Mouse (Mus musculus): ENCODE measurements at regions not wholly inside any gene's neighbourhood (a gene's known extent, or its start where the extent isn't known, plus 50 kb on each side); places are given as distances from the start of the nearest gene placed in this dataset.

- 69% methylated on average over 9 of the region's 9 CpGs for WGBS (ENCODE audit: insufficient replicate concordance)
- Histone ChIP-seq H3K4me3 (ENCODE audit: low read depth, low read length) (no peak overlapping the region), H3K4me2 (ENCODE audit: low read depth, low read length) (no peak overlapping the region), H3K27me3 (ENCODE audit: control insufficient read depth, insufficient read depth, low read depth, low read length) (no peaks in the 10 kb centered on the region), H3K9ac (ENCODE audit: low read depth, low read length) (no peak overlapping the region), H3K36me3 (ENCODE audit: control insufficient read depth, insufficient read depth) (no peaks in the 10 kb centered on the region), H3K27ac (ENCODE audit: low read length) (no peak overlapping the region), H3K4me1 (ENCODE audit: control insufficient read depth, low read depth, low read length) (no peaks in the 10 kb centered on the region), H3K9me3 (replicated peaks; ENCODE audit: control insufficient read depth, low read length) (no peaks in the 10 kb centered on the region)
- no peak for ATAC-seq (ENCODE audit: low read depth)
Measured at GRCm38 (mm10) chr16:93048418-93048932, 222.5 kb upstream of the Runx1 start.

- Histone ChIP-seq H3K27me3 (ENCODE audit: control insufficient read depth, insufficient read depth, low read depth, low read length) (no peaks in the 10 kb centered on the region), H3K36me3 (ENCODE audit: control insufficient read depth, insufficient read depth) (no peaks in the 10 kb centered on the region), H3K27ac (ENCODE audit: low read length) (no peak overlapping the region), H3K4me1 (ENCODE audit: control insufficient read depth, low read depth, low read length) (no peaks in the 10 kb centered on the region), H3K9me3 (replicated peaks; ENCODE audit: control insufficient read depth, low read length) (no peaks in the 10 kb centered on the region), H3K4me3 (ENCODE audit: low read depth, low read length) (no peak overlapping the region), H3K4me2 (ENCODE audit: low read depth, low read length) (no peak overlapping the region), H3K9ac (ENCODE audit: low read depth, low read length) (no peak overlapping the region)
- no peak for ATAC-seq (ENCODE audit: low read depth)
- WGBS (ENCODE audit: insufficient replicate concordance), result 50% methylated on average over 1 of the region's 1 CpGs
Measured at GRCm38 (mm10) chr16:93047594-93047993, 221.6 kb upstream of the Runx1 start.

GRCm38 (mm10) chr16:93046221-93046620 is 220.3 kb upstream of the Runx1 start:
- no peak overlapping the region for H3K4me2 ChIP-seq (ENCODE audit: low read depth, low read length)
- no peaks in the 10 kb centered on the region for H3K4me1 ChIP-seq (ENCODE audit: control insufficient read depth, low read depth, low read length)
- 62% methylated on average over 3 of the region's 3 CpGs for WGBS (ENCODE audit: insufficient replicate concordance)
- no peaks in the 10 kb centered on the region for H3K36me3 ChIP-seq (ENCODE audit: control insufficient read depth, insufficient read depth)
- no peak overlapping the region for H3K27ac ChIP-seq (ENCODE audit: low read length)
- H3K9ac ChIP-seq (ENCODE audit: low read depth, low read length), result no peak overlapping the region
- no peaks in the 10 kb centered on the region for H3K9me3 ChIP-seq (replicated peaks; ENCODE audit: control insufficient read depth, low read length)
- H3K27me3 ChIP-seq (ENCODE audit: control insufficient read depth, insufficient read depth, low read depth, low read length), result no peaks in the 10 kb centered on the region
- ATAC-seq (ENCODE audit: low read depth), result no peak
- H3K4me3 ChIP-seq (ENCODE audit: low read depth, low read length), result no peak overlapping the region

- no peaks in the 10 kb centered on the region for H3K4me1 ChIP-seq (ENCODE audit: control insufficient read depth, low read depth, low read length)
- H3K4me3 ChIP-seq (ENCODE audit: low read depth, low read length), result no peak overlapping the region
- no peaks in the 10 kb centered on the region for H3K27me3 ChIP-seq (ENCODE audit: control insufficient read depth, insufficient read depth, low read depth, low read length)
- H3K36me3 ChIP-seq (ENCODE audit: control insufficient read depth, insufficient read depth), result no peaks in the 10 kb centered on the region
- H3K9me3 ChIP-seq (replicated peaks; ENCODE audit: control insufficient read depth, low read length), result no peaks in the 10 kb centered on the region
- 61% methylated on average over 9 of the region's 9 CpGs for WGBS (ENCODE audit: insufficient replicate concordance)
- H3K9ac ChIP-seq (ENCODE audit: low read depth, low read length), result no peak overlapping the region
- H3K4me2 ChIP-seq (ENCODE audit: low read depth, low read length), result no peak overlapping the region
- no peak overlapping the region for H3K27ac ChIP-seq (ENCODE audit: low read length)
- ATAC-seq (ENCODE audit: low read depth), result no peak
Measured at GRCm38 (mm10) chr16:93043355-93043754, 217.4 kb upstream of the Runx1 start.

- Histone ChIP-seq H3K9me3 (replicated peaks; ENCODE audit: control insufficient read depth, low read length) (no peaks in the 10 kb centered on the region), H3K36me3 (ENCODE audit: control insufficient read depth, insufficient read depth) (no peaks in the 10 kb centered on the region), H3K4me2 (ENCODE audit: low read depth, low read length) (no peak overlapping the region), H3K27ac (ENCODE audit: low read length) (no peak overlapping the region), H3K4me1 (ENCODE audit: control insufficient read depth, low read depth, low read length) (no peaks in the 10 kb centered on the region), H3K9ac (ENCODE audit: low read depth, low read length) (no peak overlapping the region), H3K4me3 (ENCODE audit: low read depth, low read length) (no peak overlapping the region), H3K27me3 (ENCODE audit: control insufficient read depth, insufficient read depth, low read depth, low read length) (no peaks in the 10 kb centered on the region)
- 70% methylated on average over 6 of the region's 6 CpGs for whole genome bisulfite sequencing (ENCODE audit: insufficient replicate concordance)
- ATAC-seq (ENCODE audit: low read depth), result no peak
Measured at GRCm38 (mm10) chr16:93042941-93043340, 217.0 kb upstream of the Runx1 start.

- H3K4me3 ChIP-seq (ENCODE audit: low read depth, low read length), result no peak overlapping the region
- no peaks in the 10 kb centered on the region for H3K36me3 ChIP-seq (ENCODE audit: control insufficient read depth, insufficient read depth)
- H3K9ac ChIP-seq (ENCODE audit: low read depth, low read length), result no peak overlapping the region
- H3K4me2 ChIP-seq (ENCODE audit: low read depth, low read length), result no peak overlapping the region
- H3K27me3 ChIP-seq (ENCODE audit: control insufficient read depth, insufficient read depth, low read depth, low read length), result no peaks in the 10 kb centered on the region
- no peaks in the 10 kb centered on the region for H3K4me1 ChIP-seq (ENCODE audit: control insufficient read depth, low read depth, low read length)
- no peaks in the 10 kb centered on the region for H3K9me3 ChIP-seq (replicated peaks; ENCODE audit: control insufficient read depth, low read length)
- H3K27ac ChIP-seq (ENCODE audit: low read length), result no peak overlapping the region
- WGBS (ENCODE audit: insufficient replicate concordance), result 53% methylated on average over 10 of the region's 10 CpGs
- no peak for ATAC-seq (ENCODE audit: low read depth)
Measured at GRCm38 (mm10) chr16:93042491-93042890, 216.5 kb upstream of the Runx1 start.

GRCm38 (mm10) chr16:93041887-93042286 is 215.9 kb upstream of the Runx1 start:
- ATAC-seq (ENCODE audit: low read depth), result no peak
- H3K27me3 ChIP-seq (ENCODE audit: control insufficient read depth, insufficient read depth, low read depth, low read length), result no peaks in the 10 kb centered on the region
- no peaks in the 10 kb centered on the region for H3K4me1 ChIP-seq (ENCODE audit: control insufficient read depth, low read depth, low read length)
- no peaks in the 10 kb centered on the region for H3K36me3 ChIP-seq (ENCODE audit: control insufficient read depth, insufficient read depth)
- H3K27ac ChIP-seq (ENCODE audit: low read length), result no peak overlapping the region
- H3K9ac ChIP-seq (ENCODE audit: low read depth, low read length), result no peak overlapping the region
- no peak overlapping the region for H3K4me2 ChIP-seq (ENCODE audit: low read depth, low read length)
- no peaks in the 10 kb centered on the region for H3K9me3 ChIP-seq (replicated peaks; ENCODE audit: control insufficient read depth, low read length)
- WGBS (ENCODE audit: insufficient replicate concordance), result 45% methylated on average over 3 of the region's 3 CpGs
- no peak overlapping the region for H3K4me3 ChIP-seq (ENCODE audit: low read depth, low read length)

GRCm38 (mm10) chr16:93041399-93041798 is 215.4 kb upstream of the Runx1 start:
- no peak overlapping the region for H3K4me2 ChIP-seq (ENCODE audit: low read depth, low read length)
- H3K9me3 ChIP-seq (replicated peaks; ENCODE audit: control insufficient read depth, low read length), result no peaks in the 10 kb centered on the region
- H3K4me1 ChIP-seq (ENCODE audit: control insufficient read depth, low read depth, low read length), result no peaks in the 10 kb centered on the region
- no peaks in the 10 kb centered on the region for H3K36me3 ChIP-seq (ENCODE audit: control insufficient read depth, insufficient read depth)
- H3K9ac ChIP-seq (ENCODE audit: low read depth, low read length), result no peak overlapping the region
- no peak overlapping the region for H3K4me3 ChIP-seq (ENCODE audit: low read depth, low read length)
- no peak overlapping the region for H3K27ac ChIP-seq (ENCODE audit: low read length)
- ATAC-seq (ENCODE audit: low read depth), result no peak
- H3K27me3 ChIP-seq (ENCODE audit: control insufficient read depth, insufficient read depth, low read depth, low read length), result no peaks in the 10 kb centered on the region

GRCm38 (mm10) chr16:93035626-93036025 is 209.7 kb upstream of the Runx1 start:
- no peak overlapping the region for H3K4me2 ChIP-seq (ENCODE audit: low read depth, low read length)
- H3K27ac ChIP-seq (ENCODE audit: low read length), result no peak overlapping the region
- ATAC-seq (ENCODE audit: low read depth), result no peak
- no peak overlapping the region for H3K4me3 ChIP-seq (ENCODE audit: low read depth, low read length)
- 55% methylated on average over 9 of the region's 9 CpGs for WGBS (ENCODE audit: insufficient replicate concordance)
- no peaks in the 10 kb centered on the region for H3K36me3 ChIP-seq (ENCODE audit: control insufficient read depth, insufficient read depth)
- no peaks in the 10 kb centered on the region for H3K4me1 ChIP-seq (ENCODE audit: control insufficient read depth, low read depth, low read length)
- H3K27me3 ChIP-seq (ENCODE audit: control insufficient read depth, insufficient read depth, low read depth, low read length), result no peaks in the 10 kb centered on the region
- no peak overlapping the region for H3K9ac ChIP-seq (ENCODE audit: low read depth, low read length)
- no peaks in the 10 kb centered on the region for H3K9me3 ChIP-seq (replicated peaks; ENCODE audit: control insufficient read depth, low read length)

GRCm38 (mm10) chr16:93033943-93034342 is 208.0 kb upstream of the Runx1 start:
- no peak for ATAC-seq (ENCODE audit: low read depth)
- Histone ChIP-seq H3K9me3 (replicated peaks; ENCODE audit: control insufficient read depth, low read length) (no peaks in the 10 kb centered on the region), H3K4me1 (ENCODE audit: control insufficient read depth, low read depth, low read length) (no peaks in the 10 kb centered on the region), H3K27me3 (ENCODE audit: control insufficient read depth, insufficient read depth, low read depth, low read length) (no peaks in the 10 kb centered on the region), H3K27ac (ENCODE audit: low read length) (no peak overlapping the region), H3K36me3 (ENCODE audit: control insufficient read depth, insufficient read depth) (no peaks in the 10 kb centered on the region), H3K9ac (ENCODE audit: low read depth, low read length) (no peak overlapping the region), H3K4me2 (ENCODE audit: low read depth, low read length) (no peak overlapping the region), H3K4me3 (ENCODE audit: low read depth, low read length) (no peak overlapping the region)
- WGBS (ENCODE audit: insufficient replicate concordance), result 53% methylated on average over 3 of the region's 3 CpGs
